ENCODE assay signal across 8 mouse cellular contexts in genomic region chr14:18377944-18378575, GRCm38 (mm10). TPM values are rescaled to one million over a fixed set of nuclear protein-coding genes. Genes with fewer than 3 reads are reported as not detected.
DNase-seq lines count a peak whose midpoint lies in the region; ATAC-seq lines count a peak whose summit lies in the region.

No protein-coding gene starts in this region.

- H3K9me3 ChIP-seq in forebrain, embryonic 14.5 days (replicated peaks; ENCODE audit: control insufficient read depth, low read length): no peaks in the 10 kb centered on the region
- no peaks in the 10 kb centered on the region for H3K9me3 ChIP-seq in stomach, embryonic 15.5 days

- no peak overlapping the region for H3K4me3 ChIP-seq in forebrain, embryonic 14.5 days (ENCODE audit: low read depth, low read length)
- no peak overlapping the region for H3K4me3 ChIP-seq in stomach, embryonic 15.5 days (replicated peaks)

- H3K27me3 ChIP-seq in forebrain, embryonic 14.5 days (replicated peaks; ENCODE audit: control insufficient read depth, insufficient read depth, low read length): no peaks in the 10 kb centered on the region
- H3K27me3 ChIP-seq in stomach, embryonic 15.5 days (replicated peaks): no peaks in the 10 kb centered on the region

- H3K9ac ChIP-seq in forebrain, embryonic 14.5 days (ENCODE audit: low read length): no peak overlapping the region
- H3K9ac ChIP-seq in stomach, embryonic 15.5 days: no peak overlapping the region

- H3K27ac ChIP-seq in forebrain, embryonic 14.5 days (ENCODE audit: low read depth, low read length): no peak overlapping the region
- no peak overlapping the region for H3K27ac ChIP-seq in stomach, embryonic 15.5 days

- H3K36me3 ChIP-seq in forebrain, embryonic 14.5 days (ENCODE audit: control insufficient read depth, insufficient read depth, low read length): no peaks in the 10 kb centered on the region
- no peaks in the 10 kb centered on the region for H3K36me3 ChIP-seq in stomach, embryonic 15.5 days

- ATAC-seq in forebrain, embryonic 14.5 days: peak; percentile 60; the same call in 1 of the 2 replicates
- ATAC-seq in stomach, embryonic 15.5 days (ENCODE audit: insufficient read depth, low FRiP score, low read depth): peak; percentile 25; the same call in 1 of the 2 replicates

- intact Hi-C loops in heart, postnatal 25 days (cut with DNase I): no loop called here
- intact Hi-C loops in left cerebral cortex, postnatal 10 days (cut with DNase I): loop anchor here (10.0 kb wide), 1 partner anchor 637 kb away; no protein-coding TSS in a partner anchor

- peak; percentile 81 for DNase-seq in heart, adult 11 months
- no peak for DNase-seq in heart, postnatal 25 days (ENCODE audit: low spot score)
- peak; percentile 48 for DNase-seq in 3T3-L1 (ENCODE audit: low read depth, low spot score)
- peak; percentile 21 for DNase-seq in forebrain, embryonic 14.5 days (ENCODE audit: low spot score)
- DNase-seq in left cerebral cortex, postnatal 10 days (ENCODE audit: extremely low spot score in 1 of 2, low spot score in 2 of 2): peak; percentile 45 to 59
- no peak for DNase-seq in heart, adult 8-10 months (ENCODE audit: low spot score)
- no peak for DNase-seq in heart, postnatal 4 days

- H3K4me1 ChIP-seq in forebrain, embryonic 14.5 days (ENCODE audit: control insufficient read depth, insufficient read depth, low read length): no peaks in the 10 kb centered on the region
- H3K4me1 ChIP-seq in stomach, embryonic 15.5 days: no peaks in the 10 kb centered on the region

- WGBS in forebrain, embryonic 14.5 days: 66% methylated on average over 8 of the region's 8 CpGs
- 45% methylated on average over 8 of the region's 8 CpGs for WGBS in stomach, embryonic 15.5 days

- H3K4me2 ChIP-seq in forebrain, embryonic 14.5 days (ENCODE audit: low read length): no peak overlapping the region
- no peak overlapping the region for H3K4me2 ChIP-seq in stomach, embryonic 15.5 days

RNA-seq across cellular contexts. Expression of gene Ube2e1, which starts 46.4 kb away (rescaled TPM):
- total RNA-seq in heart, postnatal 25 days (2021): 10 to 100 TPM; 35.5 to 44.8 TPM
- 78.0 and 78.7 TPM in 2 replicates for polyA plus RNA-seq in forebrain, embryonic 14.5 days (2014; fragmentation: Nextera tagmentation; extraction: Ambion mirVana)
- total RNA-seq in left cerebral cortex, postnatal 10 days (2021): 100 to 1,000 TPM; 117 to 120 TPM
- 130 and 140 TPM in 2 replicates for polyA plus RNA-seq in stomach, embryonic 15.5 days (2015; fragmentation: Nextera tagmentation; extraction: Ambion mirVana)
- total RNA-seq in heart, adult 8-10 months (2022): 10 to 100 TPM; 37.6 to 46.9 (median 40.8) TPM
- total RNA-seq in heart, postnatal 4 days (2021): 10 to 100 TPM; 43.7 to 47.1 TPM

Comparison
In these comparisons a context has a peak if more than half of its experiments do, and no peak if none do; other contexts are left out.
1. DNase-seq: peak in heart, adult 11 months (single experiment), 3T3-L1 (single experiment), forebrain, embryonic 14.5 days (single experiment) and left cerebral cortex, postnatal 10 days (2 of 2); none in heart, postnatal 25 days (single experiment), heart, adult 8-10 months (single experiment) and heart, postnatal 4 days (single experiment).